Mouse (Mus musculus) stomach, postnatal 0 days (tissue): ENCODE measurements around the gene Ids. TPM values are rescaled to one million over a fixed set of nuclear protein-coding genes. Genes with fewer than 3 reads are reported as not detected.

Experiments
- ATAC-seq: fragments of 200-750 bp; cut with Nextera tagmentation; 2 replicates; pipeline ENCODE4 v1.8.0; 2017; ENCODE audit not compliant: low FRiP score, low TSS enrichment
- DNase-seq: peaks from one replicate; pipeline ENCODE4 v3.0.0-alpha.2; 2016; ENCODE audit warnings: low spot score
- H3K27ac ChIP-seq: fragments of 300-500 bp; sonication (generic); replicated peaks from 2 replicates; pipeline ENCODE4 v1.5.1; 2014; ENCODE audit warnings: mild to moderate bottlenecking, control low read depth
- H3K27me3 ChIP-seq: fragments of 300-500 bp; sonication (generic); 2 replicates; pipeline ENCODE4 v1.6.1; 2014; ENCODE audit warnings: low read length; ENCODE audit not compliant: control insufficient read depth, insufficient read depth
- H3K36me3 ChIP-seq: fragments of 300-500 bp; sonication (generic); 2 replicates; pipeline ENCODE4 v1.6.1; 2014; ENCODE audit warnings: low read length, mixed read lengths; ENCODE audit not compliant: control insufficient read depth, insufficient read depth
- H3K4me1 ChIP-seq: fragments of 300-500 bp; sonication (generic); replicated peaks from 2 replicates; pipeline ENCODE4 v1.6.1; 2014; ENCODE audit warnings: antibody characterized with exemption; ENCODE audit not compliant: control insufficient read depth, insufficient read depth
- H3K4me2 ChIP-seq: fragments of 300-500 bp; sonication (generic); replicated peaks from 2 replicates; pipeline ENCODE4 v1.6.1; 2014; ENCODE audit warnings: low read depth, mild to moderate bottlenecking, control low read depth, moderate library complexity
- H3K4me3 ChIP-seq: fragments of 300-500 bp; sonication (generic); 2 replicates; pipeline ENCODE4 v1.5.1; 2014; ENCODE audit warnings: low read depth, low read length, control low read depth
- H3K9ac ChIP-seq: fragments of 300-500 bp; sonication (generic); 2 replicates; pipeline ENCODE4 v1.6.1; 2014; ENCODE audit warnings: mild to moderate bottlenecking, low read length, control low read depth, mixed read lengths
- H3K9me3 ChIP-seq: fragments of 300-500 bp; sonication (generic); 2 replicates; pipeline ENCODE4 v1.6.1; 2016; ENCODE audit warnings: low read length; ENCODE audit not compliant: control insufficient read depth
- CTCF ChIP-seq: IDR thresholded peaks from 2 replicates; pipeline ENCODE4 v1.5.1; 2016; ENCODE audit warnings: antibody characterized with exemption, low read depth, mild to moderate bottlenecking, moderate library complexity
- EP300 ChIP-seq: optimal IDR thresholded peaks from 2 replicates; pipeline ENCODE3; 2016; ENCODE audit warnings: antibody characterized with exemption
- WGBS: fragments of 180-500 bp; shearing (Covaris S2); extraction: QIAGEN DNeasy Blood & Tissue Kit; methylation state at CpG from one replicate; pipeline ENCODE4 v1.1.7; 2014; 5-methylcytosine and 5-hydroxymethylcytosine counted together
- polyA plus RNA-seq: library from polyadenylated mRNA; unstranded; fragments of >200 nt; fragmentation: Nextera tagmentation; extraction: Ambion mirVana; gene quantifications from 2 replicates; pipeline ENCODE4 v1.2.1, GENCODE M21; 2015

Gene Ids
- polyA plus RNA-seq, 1 experiment from 2014 or later, result 3.3 TPM

- ATAC-seq, result no peak
These were observed 36.2 kb downstream of the Ids start for GRCm38 (mm10) chrX:70328530-70329143.

DNA sequence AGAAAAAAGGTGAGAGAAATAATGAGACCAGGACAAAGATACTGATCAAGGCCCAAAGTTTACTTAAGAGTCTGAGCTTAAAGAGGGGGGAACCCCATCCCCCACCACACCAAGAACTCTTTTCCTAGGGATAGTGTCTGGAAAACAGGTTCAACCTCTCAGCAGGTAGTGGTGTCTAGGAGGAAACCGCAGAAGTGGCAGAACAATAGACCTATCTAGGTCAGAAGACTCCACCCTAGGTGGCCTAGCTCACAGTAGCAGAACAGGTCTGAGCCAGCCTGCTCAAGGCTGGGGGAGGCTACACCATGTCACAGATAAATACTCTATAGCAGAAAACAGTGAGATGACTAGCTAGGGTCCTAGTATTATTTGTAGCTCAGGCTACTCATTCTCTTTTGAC is 37.2 kb downstream of the Ids start:
- Histone ChIP-seq H3K36me3 (no peaks in the 10 kb centered on the region), H3K4me3 (no peak overlapping the region), H3K27me3 (no peaks in the 10 kb centered on the region), H3K9ac (no peak overlapping the region), H3K4me2 (no peak overlapping the region), H3K9me3 (no peaks in the 10 kb centered on the region), H3K4me1 (no peaks in the 10 kb centered on the region), H3K27ac (no peak overlapping the region)
- no peak for TF ChIP-seq CTCF
- no peak for TF ChIP-seq EP300
- WGBS, result 58% methylated on average over 1 of the region's 1 CpGs
- no peak for DNase-seq
- no peak for ATAC-seq

More at GRCm38 (mm10) chrX:70328530-70329143, 36.2 kb downstream of the Ids start:
- Histone ChIP-seq H3K36me3 (no peaks in the 10 kb centered on the region), H3K9ac (no peak overlapping the region), H3K4me2 (no peak overlapping the region), H3K4me1 (no peaks in the 10 kb centered on the region), H3K9me3 (no peaks in the 10 kb centered on the region), H3K27me3 (no peaks in the 10 kb centered on the region), H3K4me3 (no peak overlapping the region), H3K27ac (no peak overlapping the region)
- no peak for DNase-seq
- TF ChIP-seq EP300 (no peak), CTCF (no peak)
- WGBS, result 44% methylated on average over 2 of the region's 2 CpGs

DNA sequence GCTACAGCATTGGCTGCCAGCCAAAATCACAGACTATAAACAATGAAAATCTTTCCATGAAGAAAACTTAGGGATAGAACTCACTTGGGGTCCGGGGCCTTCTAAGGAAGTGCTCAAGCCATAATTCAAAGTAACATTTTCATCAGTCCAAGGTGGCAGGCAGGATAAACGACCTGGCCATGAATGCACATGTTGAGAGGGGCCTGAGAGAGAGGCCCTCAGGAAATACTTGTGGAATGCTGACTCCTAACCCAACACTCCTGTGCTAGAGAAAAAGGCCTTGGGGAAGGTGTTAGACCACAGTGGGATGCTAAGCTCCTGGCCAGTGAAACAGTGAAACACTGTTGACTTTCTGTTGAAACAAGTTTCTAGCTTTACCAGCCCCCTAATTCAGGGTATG is 45.6 kb downstream of the Ids start:
- Histone ChIP-seq H3K27me3 (no peaks in the 10 kb centered on the region), H3K27ac (no peak overlapping the region), H3K4me1 (no peaks in the 10 kb centered on the region), H3K4me2 (no peak overlapping the region), H3K9me3 (no peaks in the 10 kb centered on the region), H3K36me3 (no peaks in the 10 kb centered on the region), H3K9ac (no peak overlapping the region), H3K4me3 (no peak overlapping the region)
- DNase-seq (no peak), ATAC-seq (no peak)
- TF ChIP-seq CTCF (no peak), EP300 (no peak)
- WGBS, result 26% methylated on average over 2 of the region's 2 CpGs

DNA sequence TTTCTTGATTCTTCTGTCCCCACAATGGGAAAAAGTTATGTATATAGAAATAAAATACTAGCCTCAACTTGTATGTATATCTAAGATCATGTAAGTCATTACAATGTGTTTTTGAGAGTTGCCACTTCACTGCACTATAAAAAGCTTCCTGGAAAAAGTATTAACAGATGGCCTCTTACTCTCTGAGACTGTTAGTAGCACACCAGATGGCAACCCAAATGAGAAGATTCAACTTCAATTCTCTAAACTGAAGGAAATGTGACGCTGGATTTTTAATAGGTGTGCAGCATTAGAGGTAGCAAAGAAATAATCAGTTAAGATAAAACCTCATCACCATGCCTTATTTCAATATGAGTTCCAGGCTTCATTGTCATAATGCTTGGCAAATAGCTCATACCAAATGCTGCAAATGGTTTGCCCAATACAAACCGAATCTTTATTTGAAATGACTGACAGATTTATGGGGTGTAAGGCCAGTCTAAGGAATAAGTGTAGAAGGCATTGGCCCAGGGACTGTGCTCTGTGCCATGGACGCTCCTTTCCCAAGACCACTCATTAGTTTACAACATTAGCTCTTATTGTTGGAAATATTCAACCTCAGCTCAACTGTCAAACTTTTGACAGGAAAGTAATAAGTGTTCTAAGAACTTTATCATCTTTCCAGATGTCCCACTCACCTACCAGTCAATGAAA is 49.8 kb downstream of the Ids start:
- DNase-seq (no peak), ATAC-seq (no peak)
- TF ChIP-seq EP300, result no peak
- no peak for TF ChIP-seq CTCF
- Histone ChIP-seq H3K4me1 (no peaks in the 10 kb centered on the region), H3K9me3 (no peaks in the 10 kb centered on the region), H3K9ac (no peak overlapping the region), H3K4me3 (no peak overlapping the region), H3K36me3 (no peaks in the 10 kb centered on the region), H3K27me3 (no peaks in the 10 kb centered on the region), H3K27ac (no peak overlapping the region), H3K4me2 (no peak overlapping the region)
- WGBS, result 74% methylated on average over 3 of the region's 3 CpGs

Other genes starting within 250 kb of the Ids start
- gene 1110012L19Rik, start 20.8 kb upstream of the Ids start, polyA plus RNA-seq, result 26.2 and 27.3 TPM in 2 replicates
- 19.5 and 20.5 TPM in 2 replicates for gene Tmem185a, start 112.1 kb upstream of the Ids start, polyA plus RNA-seq